Mouse (Mus musculus): ENCODE results near the gene Cd40lg. TPM values are rescaled to one million over a fixed set of nuclear protein-coding genes. Genes with fewer than 3 reads are reported as not detected.

Gene Cd40lg
- polyA plus RNA-seq, 1 experiment from 2014 or later = not detected

GRCm38 (mm10) chrX:57212862-57213261 lies 919 bp downstream of the Cd40lg start:
- Histone ChIP-seq H3K4me2 (no peak overlapping the region), H3K27me3 (replicated peaks) (no peaks in the 10 kb centered on the region), H3K36me3 (no peaks in the 10 kb centered on the region), H3K27ac (ENCODE audit: poor library complexity, severe bottlenecking) (no peak overlapping the region), H3K9ac (no peak overlapping the region), H3K4me1 (replicated peaks) (no peaks in the 10 kb centered on the region), H3K9me3 (replicated peaks) (no peaks in the 10 kb centered on the region), H3K4me3 (no peak overlapping the region)
- WGBS = 75% methylated on average over 3 of the region's 3 CpGs
- ATAC-seq (ENCODE audit: insufficient number of reproducible peaks, low FRiP score) = no peak

GRCm38 (mm10) chrX:57215495-57215894 lies 3.6 kb downstream of the Cd40lg start:
- H3K4me2 ChIP-seq = no peak overlapping the region
- H3K36me3 ChIP-seq = no peaks in the 10 kb centered on the region
- H3K9me3 ChIP-seq (replicated peaks) = no peaks in the 10 kb centered on the region
- no peak for ATAC-seq (ENCODE audit: insufficient number of reproducible peaks, low FRiP score)
- H3K27ac ChIP-seq (ENCODE audit: poor library complexity, severe bottlenecking) = no peak overlapping the region
- H3K9ac ChIP-seq = no peak overlapping the region
- no peaks in the 10 kb centered on the region for H3K4me1 ChIP-seq (replicated peaks)
- H3K4me3 ChIP-seq = no peak overlapping the region
- H3K27me3 ChIP-seq (replicated peaks) = no peaks in the 10 kb centered on the region
- 85% methylated on average over 4 of the region's 4 CpGs for WGBS

GRCm38 (mm10) chrX:57216271-57216670 lies 4.3 kb downstream of the Cd40lg start:
- WGBS = 65% methylated on average over 5 of the region's 5 CpGs
- Histone ChIP-seq H3K27ac (ENCODE audit: poor library complexity, severe bottlenecking) (no peak overlapping the region), H3K4me3 (no peak overlapping the region), H3K4me1 (replicated peaks) (no peaks in the 10 kb centered on the region), H3K36me3 (no peaks in the 10 kb centered on the region), H3K9ac (no peak overlapping the region), H3K9me3 (replicated peaks) (no peaks in the 10 kb centered on the region), H3K27me3 (replicated peaks) (no peaks in the 10 kb centered on the region), H3K4me2 (no peak overlapping the region)
- ATAC-seq (ENCODE audit: insufficient number of reproducible peaks, low FRiP score) = no peak

GRCm38 (mm10) chrX:57219563-57219962 lies 7.6 kb downstream of the Cd40lg start:
- H3K27ac ChIP-seq (ENCODE audit: poor library complexity, severe bottlenecking) = no peak overlapping the region
- H3K9ac ChIP-seq = no peak overlapping the region
- no peak overlapping the region for H3K4me3 ChIP-seq
- ATAC-seq (ENCODE audit: insufficient number of reproducible peaks, low FRiP score) = no peak
- no peak overlapping the region for H3K4me2 ChIP-seq
- H3K4me1 ChIP-seq (replicated peaks) = no peaks in the 10 kb centered on the region
- H3K27me3 ChIP-seq (replicated peaks) = no peaks in the 10 kb centered on the region
- H3K36me3 ChIP-seq = no peaks in the 10 kb centered on the region
- no peaks in the 10 kb centered on the region for H3K9me3 ChIP-seq (replicated peaks)
- 87% methylated on average over 5 of the region's 5 CpGs for WGBS

GRCm38 (mm10) chrX:57221881-57222280 lies 9.9 kb downstream of the Cd40lg start:
- WGBS = 82% methylated on average over 3 of the region's 3 CpGs
- Histone ChIP-seq H3K4me1 (replicated peaks) (no peaks in the 10 kb centered on the region), H3K27me3 (replicated peaks) (no peaks in the 10 kb centered on the region), H3K36me3 (no peaks in the 10 kb centered on the region), H3K4me2 (no peak overlapping the region), H3K9ac (no peak overlapping the region), H3K4me3 (no peak overlapping the region), H3K9me3 (replicated peaks) (no peaks in the 10 kb centered on the region), H3K27ac (ENCODE audit: poor library complexity, severe bottlenecking) (no peak overlapping the region)
- ATAC-seq (ENCODE audit: insufficient number of reproducible peaks, low FRiP score) = no peak

- Histone ChIP-seq H3K27ac (ENCODE audit: poor library complexity, severe bottlenecking) (no peak overlapping the region), H3K9me3 (replicated peaks) (no peaks in the 10 kb centered on the region), H3K4me2 (no peak overlapping the region), H3K27me3 (replicated peaks) (no peaks in the 10 kb centered on the region), H3K4me1 (replicated peaks) (no peaks in the 10 kb centered on the region), H3K36me3 (no peaks in the 10 kb centered on the region), H3K9ac (no peak overlapping the region), H3K4me3 (no peak overlapping the region)
- ATAC-seq (ENCODE audit: insufficient number of reproducible peaks, low FRiP score) = no peak
- 81% methylated on average over 10 of the region's 10 CpGs for WGBS
Observed at GRCm38 (mm10) chrX:57223301-57223700, 11.4 kb downstream of the Cd40lg start.

GRCm38 (mm10) chrX:57228178-57228577 lies 16.2 kb downstream of the Cd40lg start:
- Histone ChIP-seq H3K27me3 (replicated peaks) (no peaks in the 10 kb centered on the region), H3K4me1 (replicated peaks) (no peaks in the 10 kb centered on the region), H3K36me3 (no peaks in the 10 kb centered on the region), H3K4me2 (no peak overlapping the region), H3K27ac (ENCODE audit: poor library complexity, severe bottlenecking) (no peak overlapping the region), H3K9ac (no peak overlapping the region), H3K9me3 (replicated peaks) (no peaks in the 10 kb centered on the region), H3K4me3 (no peak overlapping the region)
- WGBS = 52% methylated on average over 2 of the region's 2 CpGs
- ATAC-seq (ENCODE audit: insufficient number of reproducible peaks, low FRiP score) = no peak

GRCm38 (mm10) chrX:57233596-57233995 lies 21.7 kb downstream of the Cd40lg start:
- H3K9me3 ChIP-seq (replicated peaks) = 0 out of 2 replicates have a peak, but pooled peaks cover 3% of the 10 kb centered on the region
- H3K27ac ChIP-seq (ENCODE audit: poor library complexity, severe bottlenecking) = no peak overlapping the region
- H3K4me2 ChIP-seq = no peak overlapping the region
- 60% methylated on average over 2 of the region's 2 CpGs for WGBS
- ATAC-seq (ENCODE audit: insufficient number of reproducible peaks, low FRiP score) = no peak
- 0 out of 2 replicates have a peak, but pooled peaks cover 3% of the 10 kb centered on the region for H3K36me3 ChIP-seq
- no peak overlapping the region for H3K9ac ChIP-seq
- H3K4me3 ChIP-seq = no peak overlapping the region
- H3K27me3 ChIP-seq (replicated peaks) = no peaks in the 10 kb centered on the region
- no peaks in the 10 kb centered on the region for H3K4me1 ChIP-seq (replicated peaks)

- Histone ChIP-seq H3K9ac (no peak overlapping the region), H3K27ac (ENCODE audit: poor library complexity, severe bottlenecking) (no peak overlapping the region), H3K4me2 (no peak overlapping the region), H3K27me3 (replicated peaks) (no peaks in the 10 kb centered on the region), H3K9me3 (replicated peaks) (0 out of 2 replicates have a peak, but pooled peaks cover 3% of the 10 kb centered on the region), H3K4me1 (replicated peaks) (no peaks in the 10 kb centered on the region), H3K4me3 (no peak overlapping the region), H3K36me3 (0 out of 2 replicates have a peak, but pooled peaks cover 3% of the 10 kb centered on the region)
- WGBS = 66% methylated on average over 4 of the region's 4 CpGs
- ATAC-seq (ENCODE audit: insufficient number of reproducible peaks, low FRiP score) = no peak
Observed at GRCm38 (mm10) chrX:57235982-57236381, 24.0 kb downstream of the Cd40lg start.

- 67% methylated on average over 3 of the region's 3 CpGs for WGBS
Observed at GRCm38 (mm10) chrX:57238572-57238971, 26.6 kb downstream of the Cd40lg start.

GRCm38 (mm10) chrX:57253329-57254055 lies 41.5 kb downstream of the Cd40lg start:
- no peak overlapping the region for H3K4me3 ChIP-seq
- no peak overlapping the region for H3K27ac ChIP-seq (ENCODE audit: poor library complexity, severe bottlenecking)
- no peaks in the 10 kb centered on the region for H3K36me3 ChIP-seq
- H3K4me2 ChIP-seq = no peak overlapping the region
- no peaks in the 10 kb centered on the region for H3K4me1 ChIP-seq (replicated peaks)
- H3K27me3 ChIP-seq (replicated peaks) = no peaks in the 10 kb centered on the region
- H3K9ac ChIP-seq = no peak overlapping the region
- WGBS = 53% methylated on average over 7 of the region's 7 CpGs
- no peaks in the 10 kb centered on the region for H3K9me3 ChIP-seq (replicated peaks)
- ATAC-seq (ENCODE audit: insufficient number of reproducible peaks, low FRiP score) = no peak

More at GRCm38 (mm10) chrX:57238572-57238971, 26.6 kb downstream of the Cd40lg start:
- H3K9ac ChIP-seq = no peak overlapping the region
- no peak overlapping the region for H3K4me3 ChIP-seq
- no peak overlapping the region for H3K27ac ChIP-seq (ENCODE audit: poor library complexity, severe bottlenecking)
- no peak for ATAC-seq (ENCODE audit: insufficient number of reproducible peaks, low FRiP score)
- no peak overlapping the region for H3K4me2 ChIP-seq
- H3K9me3 ChIP-seq (replicated peaks) = 0 out of 2 replicates have a peak, but pooled peaks cover 3% of the 10 kb centered on the region
- H3K4me1 ChIP-seq (replicated peaks) = no peaks in the 10 kb centered on the region
- H3K36me3 ChIP-seq = 0 out of 2 replicates have a peak, but pooled peaks cover 3% of the 10 kb centered on the region
- no peaks in the 10 kb centered on the region for H3K27me3 ChIP-seq (replicated peaks)

GRCm38 (mm10) chrX:57260744-57261143 lies 48.8 kb downstream of the Cd40lg start:
- no peak for ATAC-seq (ENCODE audit: insufficient number of reproducible peaks, low FRiP score)
- Histone ChIP-seq H3K9me3 (replicated peaks) (no peaks in the 10 kb centered on the region), H3K27ac (ENCODE audit: poor library complexity, severe bottlenecking) (no peak overlapping the region), H3K4me2 (no peak overlapping the region), H3K27me3 (replicated peaks) (no peaks in the 10 kb centered on the region), H3K9ac (no peak overlapping the region), H3K4me3 (no peak overlapping the region), H3K4me1 (replicated peaks) (no peaks in the 10 kb centered on the region), H3K36me3 (no peaks in the 10 kb centered on the region)
- 55% methylated on average over 2 of the region's 2 CpGs for WGBS

Measured in heart, embryonic 12.5 days (tissue).